Mouse (Mus musculus) stomach, postnatal 0 days (tissue): ENCODE measurements at regions not wholly inside any gene's neighbourhood (a gene's known extent, or its start where the extent isn't known, plus 50 kb on each side); places are given as distances from the start of the nearest gene placed in this dataset.

Source experiments
- CTCF ChIP-seq: IDR thresholded peaks from 2 replicates; pipeline ENCODE4 v1.5.1; 2016; ENCODE audit warnings: antibody characterized with exemption, low read depth, mild to moderate bottlenecking, moderate library complexity
- EP300 ChIP-seq: optimal IDR thresholded peaks from 2 replicates; pipeline ENCODE3; 2016; ENCODE audit warnings: antibody characterized with exemption

GRCm38 (mm10) chr2:55817273-55817672, 381.5 kb downstream of the Kcnj3 start:
- TF ChIP-seq EP300 (no peak), CTCF (no peak)
